Mouse (Mus musculus): ENCODE measurements around the gene Asb14. TPM values are rescaled to one million over a fixed set of nuclear protein-coding genes. Genes with fewer than 3 reads are reported as not detected.

Gene Asb14
- polyA plus RNA-seq, 3 experiments from 2014 or later = 0.33 to 0.42 TPM; not detected in 1

Other genes starting within 250 kb of the Asb14 start
- 1 to 10 TPM; 3.5 to 5.6 (median 5.2) TPM for gene Pde12, start 224.7 kb upstream of the Asb14 start, polyA plus RNA-seq (2017; shearing (Covaris generic))
- gene Dnah12, start 201.3 kb upstream of the Asb14 start, polyA plus RNA-seq (2017; shearing (Covaris generic)) = under 1 TPM in 2 of 3 experiments, not detected in 1; 0.04 to 0.06 TPM
- gene Appl1, start 76.7 kb downstream of the Asb14 start, polyA plus RNA-seq (2017; shearing (Covaris generic)) = 10 to 100 TPM; 22.7 to 45.0 (median 39.4) TPM
- 1 to 10 TPM in 2 of 3 experiments, not detected in 1; 1.6 to 2.8 TPM for gene Hesx1, start 99.9 kb downstream of the Asb14 start, polyA plus RNA-seq (2017; shearing (Covaris generic))
- gene Il17rd, start 144.4 kb downstream of the Asb14 start, polyA plus RNA-seq (2017; shearing (Covaris generic)) = under 1 TPM; 0.18 to 0.40 (median 0.21) TPM
- gene Arhgef3, start 220.3 kb downstream of the Asb14 start, polyA plus RNA-seq (2017; shearing (Covaris generic)) = 100 to 1,000 TPM in 2 of 3 experiments, 10 to 100 TPM in 1; 90.3 to 168 (median 160) TPM